Mouse (Mus musculus): ENCODE results near the gene 5830473C10Rik.

DNA sequence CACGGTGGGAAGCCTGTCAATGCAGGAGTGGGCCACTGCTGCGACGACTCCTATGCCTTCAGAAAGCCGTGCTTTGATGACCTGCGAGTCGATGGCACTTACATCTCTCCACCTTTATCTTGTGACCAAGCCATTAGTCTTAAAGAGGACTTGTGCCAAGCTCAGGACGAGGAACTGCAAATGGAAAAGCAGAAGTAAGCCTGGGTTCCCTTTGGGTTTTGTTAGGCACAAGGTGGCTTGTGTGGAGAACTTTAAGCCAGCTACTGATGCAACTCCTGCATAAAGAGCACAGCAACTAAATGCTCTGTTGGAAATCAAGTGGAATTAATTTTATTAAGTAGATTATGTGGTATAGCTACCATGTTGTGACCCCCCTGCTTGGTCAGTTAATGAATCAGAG is 23.9 kb downstream of the 5830473C10Rik start:
- TF ChIP-seq CTCF (IDR thresholded peaks at IDR 0.05; ENCODE audit: extremely low read depth, insufficient read depth, low read length), result no peak
- no peak for TF ChIP-seq POLR2A (IDR thresholded peaks at IDR 0.05; ENCODE audit: extremely low read depth, insufficient read depth, low read length)
